In genomic region chr3:90367001-90367632, GRCm38 (mm10) we compare ENCODE assay signal across 24 mouse cellular contexts. TPM values are rescaled to one million over a fixed set of nuclear protein-coding genes. Genes with fewer than 3 reads are reported as not detected.
DNase-seq lines count a peak whose midpoint lies in the region; ATAC-seq and TF ChIP-seq lines count a peak whose summit lies in the region.
"Had no signal": no experiment of that assay in that cellular context is flagged by ENCODE, and none has a peak within 500 bp of the region (broad histone marks: within the 10 kb centered on the region; RNA-seq: fewer than 3 reads in every experiment).

No protein-coding gene starts in this region.

- no peak overlapping the region for H3K4me3 ChIP-seq in MEL (ENCODE audit: control insufficient read depth in 1 of 2, insufficient read depth in 1 of 2, low read depth in 2 of 2, low read length in 2 of 2)
- H3K4me3 ChIP-seq in liver, embryonic 13.5 days (replicated peaks): no peak overlapping the region
- H3K4me3 ChIP-seq in small intestine, adult 2 months (ENCODE audit: low read depth, low read length): no peak overlapping the region
- H3K4me3 ChIP-seq in midbrain, embryonic 11.5 days (ENCODE audit: low read depth, low read length): no peak overlapping the region
- H3K4me3 ChIP-seq: embryonic facial prominence, embryonic 12.5 days; kidney, embryonic 15.5 days; layer of hippocampus, adult 2 months; limb, embryonic 13.5 days; midbrain, embryonic 10.5 days had no signal

- H3K36me3 ChIP-seq in MEL (ENCODE audit: control insufficient read depth in 1 of 2, insufficient read depth in 2 of 2, low read length in 2 of 2): peaks cover 0 to 5% of the 10 kb centered on the region in 2 experiments; a peak in 3 of 4 replicates
- no peaks in the 10 kb centered on the region for H3K36me3 ChIP-seq in liver, embryonic 13.5 days
- no peaks in the 10 kb centered on the region for H3K36me3 ChIP-seq in small intestine, adult 2 months (ENCODE audit: control insufficient read depth, insufficient read depth, low read length)
- no peaks in the 10 kb centered on the region for H3K36me3 ChIP-seq in midbrain, embryonic 11.5 days (ENCODE audit: control insufficient read depth, insufficient read depth, low read length)

- 59% methylated on average over 5 of the region's 5 CpGs for whole genome bisulfite sequencing in liver, embryonic 13.5 days (ENCODE audit: insufficient replicate concordance)
- WGBS in small intestine, adult 2 months: 55% methylated on average over 5 of the region's 5 CpGs
- 93% methylated on average over 5 of the region's 5 CpGs for WGBS in midbrain, embryonic 11.5 days

- H3K79me2 ChIP-seq in MEL (ENCODE audit: control insufficient read depth, insufficient read depth, low read length, poor library complexity): no peaks in the 10 kb centered on the region

- peak; percentile 62 for DNase-seq in MEL (ENCODE audit: low read depth, low spot score)
- peak; percentile 15 for DNase-seq in c-Kit-positive CD71-positive TER-119-positive erythroid progenitor cells, embryonic 14.5 days (ENCODE audit: low spot score)
- no peak for DNase-seq in liver, embryonic 13.5 days
- DNase-seq in midbrain, embryonic 11.5 days (ENCODE audit: low spot score, missing footprints): no peak
- no peak for DNase-seq in cerebellum, adult 9-10 months
- DNase-seq: adrenal gland, adult 8-10 months; B cell, adult 2 months; cerebellum, adult 9-11 months; embryo, embryonic 11 days; gastrocnemius, postnatal 25 days; kidney, adult 18-20 months; kidney, postnatal 25 days; lung, adult 18-20 months; lung, postnatal 4 days had no signal

- no peak for TF ChIP-seq POLR2A in MEL (IDR thresholded peaks at IDR 0.05; ENCODE audit: control insufficient read depth in 1 of 2, insufficient read depth in 1 of 2, low read depth in 1 of 2, low read length in 2 of 2, poor library complexity in 1 of 2)
- TF ChIP-seq POLR2A in small intestine, adult 2 months (IDR thresholded peaks at IDR 0.05; ENCODE audit: low read depth, low read length): no peak

- no peaks in the 10 kb centered on the region for H3K9me3 ChIP-seq in MEL (replicated peaks; ENCODE audit: insufficient read depth, low read length)
- H3K9me3 ChIP-seq in liver, embryonic 13.5 days (replicated peaks): no peaks in the 10 kb centered on the region
- H3K9me3 ChIP-seq in midbrain, embryonic 11.5 days (ENCODE audit: control insufficient read depth, low read length): no peaks in the 10 kb centered on the region
- H3K9me3 ChIP-seq: embryonic facial prominence, embryonic 12.5 days; kidney, embryonic 15.5 days; limb, embryonic 13.5 days; midbrain, embryonic 10.5 days had no signal

- peak; percentile 50 for ATAC-seq in liver, embryonic 13.5 days (ENCODE audit: low read depth)
- ATAC-seq in midbrain, embryonic 11.5 days (ENCODE audit: low FRiP score): no peak
- ATAC-seq: activated CD4-positive, CD25-positive, alpha-beta regulatory T cell, adult 4 months; forebrain, embryonic 14.5 days; lung, postnatal 0 days; midbrain, embryonic 16.5 days had no signal

- peak in 1 of 2 experiments; percentile 51; a peak in 2 of 4 replicates for TF ChIP-seq EP300 in MEL (IDR thresholded peaks at IDR 0.05; ENCODE audit: low read depth in 1 of 2, low read length in 2 of 2)

- H3K4me2 ChIP-seq in liver, embryonic 13.5 days: no peak overlapping the region
- no peak overlapping the region for H3K4me2 ChIP-seq in midbrain, embryonic 11.5 days
- H3K4me2 ChIP-seq: embryonic facial prominence, embryonic 12.5 days; kidney, embryonic 15.5 days; limb, embryonic 13.5 days had no signal

- no peaks in the 10 kb centered on the region for H3K27me3 ChIP-seq in MEL (ENCODE audit: control insufficient read depth in 1 of 2, insufficient read depth in 2 of 2, low read length in 2 of 2)
- no peaks in the 10 kb centered on the region for H3K27me3 ChIP-seq in liver, embryonic 13.5 days
- no peaks in the 10 kb centered on the region for H3K27me3 ChIP-seq in small intestine, adult 2 months (ENCODE audit: control insufficient read depth, insufficient read depth, low read length)
- H3K27me3 ChIP-seq in midbrain, embryonic 11.5 days (ENCODE audit: control insufficient read depth, insufficient read depth, low read length): no peaks in the 10 kb centered on the region
- H3K27me3 ChIP-seq: embryonic facial prominence, embryonic 12.5 days; kidney, embryonic 15.5 days; limb, embryonic 13.5 days had no signal

- no peak overlapping the region for H3K27ac ChIP-seq in MEL (ENCODE audit: control insufficient read depth, low read depth, low read length)
- no peak overlapping the region for H3K27ac ChIP-seq in liver, embryonic 13.5 days
- H3K27ac ChIP-seq in small intestine, adult 2 months (ENCODE audit: insufficient read depth, low read depth, low read length): peak overlapping the region; percentile 48
- no peak overlapping the region for H3K27ac ChIP-seq in midbrain, embryonic 11.5 days (ENCODE audit: low read depth, low read length)
- H3K27ac ChIP-seq: embryonic facial prominence, embryonic 12.5 days; kidney, embryonic 15.5 days; layer of hippocampus, adult 2 months; limb, embryonic 13.5 days; midbrain, embryonic 10.5 days had no signal

- TF ChIP-seq CTCF in MEL (IDR thresholded peaks at IDR 0.05 in 2 of 3, conservative IDR thresholded peaks at IDR 0.05 in 1 of 3; ENCODE audit: control insufficient read depth in 1 of 3, insufficient read depth in 1 of 3, low read depth in 2 of 3, low read length in 3 of 3, poor library complexity in 1 of 3, severe bottlenecking in 1 of 3): no peak
- TF ChIP-seq CTCF in small intestine, adult 2 months (IDR thresholded peaks at IDR 0.05; ENCODE audit: extremely low read depth, insufficient read length, insufficient replicate concordance, low read depth, low read length): no peak

- TF ChIP-seq RAD21 in MEL (IDR thresholded peaks at IDR 0.05; ENCODE audit: low read depth, low read length): no peak

- peaks cover 7 to 12% of the 10 kb centered on the region in 2 experiments for H3K4me1 ChIP-seq in MEL (ENCODE audit: control insufficient read depth in 1 of 2, insufficient read depth in 2 of 2, low read length in 2 of 2)
- H3K4me1 ChIP-seq in liver, embryonic 13.5 days (replicated peaks): peaks cover 28% of the 10 kb centered on the region
- H3K4me1 ChIP-seq in small intestine, adult 2 months (ENCODE audit: control insufficient read depth, insufficient read depth, insufficient read length, low read length): peaks cover 15% of the 10 kb centered on the region; the same call in 1 of the 2 replicates
- no peaks in the 10 kb centered on the region for H3K4me1 ChIP-seq in midbrain, embryonic 11.5 days (ENCODE audit: control insufficient read depth, insufficient read depth, low read length)
- H3K4me1 ChIP-seq: embryonic facial prominence, embryonic 12.5 days; kidney, embryonic 15.5 days; limb, embryonic 13.5 days; midbrain, embryonic 10.5 days had no signal

- no peak overlapping the region for H3K9ac ChIP-seq in MEL (ENCODE audit: control insufficient read depth, low read depth, low read length, poor library complexity, severe bottlenecking)
- no peak overlapping the region for H3K9ac ChIP-seq in liver, embryonic 13.5 days
- no peak overlapping the region for H3K9ac ChIP-seq in midbrain, embryonic 11.5 days (ENCODE audit: low read length)
- H3K9ac ChIP-seq: embryonic facial prominence, embryonic 12.5 days; kidney, embryonic 15.5 days; limb, embryonic 13.5 days had no signal

TF ChIP-seq in MEL, 35 proteins besides CTCF, POLR2A, EP300 and RAD21:
- TF ChIP-seq BHLHE40 (IDR thresholded peaks at IDR 0.05; ENCODE audit: borderline replicate concordance, low read depth, low read length): no peak
- TF ChIP-seq MXI1 (IDR thresholded peaks at IDR 0.05; ENCODE audit: low read depth, low read length): peak; percentile 79
- TF ChIP-seq TBP (IDR thresholded peaks at IDR 0.05; ENCODE audit: low read depth, low read length): no peak
- TF ChIP-seq POLR2AphosphoS2 (IDR thresholded peaks at IDR 0.05; ENCODE audit: low read length): no peak
- TF ChIP-seq NELFE (IDR thresholded peaks at IDR 0.05; ENCODE audit: low read depth, low read length): no peak
- TF ChIP-seq MAZ (IDR thresholded peaks at IDR 0.05; ENCODE audit: low read depth, low read length): no peak
- no peak for TF ChIP-seq ZNF384 (IDR thresholded peaks at IDR 0.05; ENCODE audit: low read depth, low read length)
- no peak for TF ChIP-seq E2F4 (IDR thresholded peaks at IDR 0.05; ENCODE audit: borderline replicate concordance, low read depth, low read length)
- peak; percentile 83 for TF ChIP-seq GATA1 (IDR thresholded peaks at IDR 0.05; ENCODE audit: low read depth, low read length)
- peak; percentile 11; the same call in 1 of the 2 replicates for TF ChIP-seq ETS1 (IDR thresholded peaks at IDR 0.05; ENCODE audit: low read depth, low read length)
- peak; percentile 68 for TF ChIP-seq USF1 (IDR thresholded peaks at IDR 0.05; ENCODE audit: low read depth, low read length)
- TF ChIP-seq USF2 (IDR thresholded peaks at IDR 0.05; ENCODE audit: borderline replicate concordance in 1 of 2, insufficient read depth in 1 of 2, low read depth in 1 of 2, low read length in 2 of 2): no peak
- peak; percentile 60 for TF ChIP-seq SIN3A (IDR thresholded peaks at IDR 0.05; ENCODE audit: low read length)
- peak; percentile 75 for TF ChIP-seq MAX (IDR thresholded peaks at IDR 0.05; ENCODE audit: low read length)
- no peak for TF ChIP-seq CHD2 (IDR thresholded peaks at IDR 0.05; ENCODE audit: low read length)
- no peak for TF ChIP-seq ZC3H11A (IDR thresholded peaks at IDR 0.05; ENCODE audit: low read depth, low read length)
- no peak for TF ChIP-seq TAL1 (IDR thresholded peaks at IDR 0.05; ENCODE audit: low read length)
- peak; percentile 84 for TF ChIP-seq MYC (IDR thresholded peaks at IDR 0.05; ENCODE audit: low read depth, low read length)
- no peak for TF ChIP-seq UBTF (IDR thresholded peaks at IDR 0.05; ENCODE audit: borderline replicate concordance, insufficient read depth, low read depth, low read length)
- no peak for TF ChIP-seq ZMIZ1 (IDR thresholded peaks at IDR 0.05; ENCODE audit: low read depth, low read length)
- TF ChIP-seq JUND (IDR thresholded peaks at IDR 0.05; ENCODE audit: low read depth, low read length): no peak
- TF ChIP-seq RCOR1 (IDR thresholded peaks at IDR 0.05; ENCODE audit: low read depth, low read length): peak; percentile 27; the same call in 1 of the 2 replicates
- no peak for TF ChIP-seq ZKSCAN1 (IDR thresholded peaks at IDR 0.05; ENCODE audit: low read depth, low read length)
TF ChIP-seq in MEL: peak in this region for 8.

RNA-seq across cellular contexts. Expression of gene Slc27a3, which starts 22.6 kb away (rescaled TPM):
- total RNA-seq in MEL (2012; rRNA removed): 1.4 and 1.9 TPM in 2 replicates
- polyA plus RNA-seq in MEL (2012; ENCODE audit: insufficient read depth in 1 of 2, insufficient read length in 2 of 2, low read depth in 1 of 2, low replicate concordance in 2 of 2, missing spikeins in 1 of 2): 1 to 10 TPM in 1 of 2 experiments, not detected in 1; 2.8 TPM
- polyA plus RNA-seq in liver, embryonic 13.5 days (2015; fragmentation: Nextera tagmentation; extraction: Ambion mirVana): 1.5 and 1.6 TPM in 2 replicates
- polyA plus RNA-seq in small intestine, adult 2 months (2012; rRNA removed): 3.7 and 5.9 TPM in 2 replicates
- 9.3 and 10.0 TPM in 2 replicates for polyA plus RNA-seq in midbrain, embryonic 11.5 days (2014; fragmentation: Nextera tagmentation; extraction: Ambion mirVana)

Comparison
In these comparisons a context has a peak if more than half of its experiments do, and no peak if none do; other contexts are left out.
1. DNase-seq: peak in MEL (single experiment) and c-Kit-positive CD71-positive TER-119-positive erythroid progenitor cells, embryonic 14.5 days (single experiment); none in liver, embryonic 13.5 days (single experiment), midbrain, embryonic 11.5 days (single experiment) and cerebellum, adult 9-10 months (single experiment).